Mouse (Mus musculus): ENCODE results near the gene Wdhd1.

DNA sequence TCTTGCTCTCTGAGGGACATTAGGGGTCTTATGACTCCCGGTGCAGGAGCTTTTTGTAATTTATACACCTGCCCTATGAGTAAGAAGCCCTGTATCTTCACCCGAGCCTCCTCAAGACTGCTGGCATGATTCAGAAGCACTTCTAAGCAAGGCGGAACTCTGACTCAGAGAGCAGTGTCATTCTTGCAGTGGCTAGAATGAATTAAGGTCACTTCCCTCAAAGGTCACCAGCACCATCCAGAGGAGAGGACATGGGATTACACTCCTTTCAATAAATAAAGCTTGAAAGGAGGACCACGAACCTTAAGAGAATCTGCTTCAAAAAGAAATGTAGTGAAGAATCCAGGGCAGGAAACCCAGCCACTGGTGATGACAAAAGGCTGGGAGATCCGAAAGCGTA lies 26.8 kb downstream of the Wdhd1 start:
- TF ChIP-seq POLR2A (IDR thresholded peaks at IDR 0.05; ENCODE audit: control insufficient read depth in 1 of 2, insufficient read depth in 1 of 2, low read depth in 1 of 2, low read length in 2 of 2, poor library complexity in 1 of 2) = no peak
- TF ChIP-seq HCFC1 (IDR thresholded peaks at IDR 0.05; ENCODE audit: low read depth, low read length) = no peak
- no peak for TF ChIP-seq CHD2 (IDR thresholded peaks at IDR 0.05; ENCODE audit: low read length)
- no peak for TF ChIP-seq POLR2AphosphoS5 (IDR thresholded peaks at IDR 0.05; ENCODE audit: borderline replicate concordance, low read depth, low read length)
- TF ChIP-seq ZC3H11A (IDR thresholded peaks at IDR 0.05; ENCODE audit: low read depth, low read length) = no peak
- TF ChIP-seq CTCF (IDR thresholded peaks at IDR 0.05 in 2 of 3, conservative IDR thresholded peaks at IDR 0.05 in 1 of 3; ENCODE audit: control insufficient read depth in 1 of 3, insufficient read depth in 1 of 3, low read depth in 2 of 3, low read length in 3 of 3, poor library complexity in 1 of 3, severe bottlenecking in 1 of 3) = peak in 1 of 3 experiments; percentile 4; a peak in 1 of 6 replicates
- TF ChIP-seq KAT2A (conservative IDR thresholded peaks at IDR 0.05; ENCODE audit: low read depth, low read length) = no peak
- no peak for TF ChIP-seq NRF1 (IDR thresholded peaks at IDR 0.05; ENCODE audit: insufficient read depth, low read depth, low read length, poor library complexity, severe bottlenecking)
